Mouse (Mus musculus) C2C12 (cell line): ENCODE results near the gene Dennd5b.

Experiments used
- CEBPB ChIP-seq: IDR thresholded peaks from one replicate; pipeline ENCODE4 v1.6.1; 2011; ENCODE audit warnings: low read depth, mild to moderate bottlenecking, control low read depth, moderate library complexity
- CTCF ChIP-seq: IDR thresholded peaks from one replicate; pipeline ENCODE4 v1.5.1; 2011; ENCODE audit not compliant: control insufficient read depth, insufficient read depth, insufficient read length
- FOSL1 ChIP-seq: IDR thresholded peaks from one replicate; pipeline ENCODE4 v1.8.0; 2011; ENCODE audit warnings: mild to moderate bottlenecking, low read length; ENCODE audit not compliant: poor library complexity, insufficient read depth, severe bottlenecking
- MAX ChIP-seq: IDR thresholded peaks from one replicate; pipeline ENCODE4 v1.6.1; 2011; ENCODE audit warnings: mild to moderate bottlenecking, control low read depth
- MYOD1 ChIP-seq: IDR thresholded peaks from one replicate; pipeline ENCODE4 v1.6.1; 2011; ENCODE audit warnings: low read depth; ENCODE audit not compliant: control insufficient read depth, insufficient read length
- MYOG ChIP-seq: IDR thresholded peaks from one replicate; pipeline ENCODE4 v1.6.1; 2011; ENCODE audit not compliant: control insufficient read depth, insufficient read length; ENCODE audit errors: extremely low read depth
- USF1 ChIP-seq: IDR thresholded peaks from one replicate; pipeline ENCODE4 v1.6.1; 2011; ENCODE audit warnings: low read depth, mild to moderate bottlenecking, control low read depth, moderate library complexity

DNA sequence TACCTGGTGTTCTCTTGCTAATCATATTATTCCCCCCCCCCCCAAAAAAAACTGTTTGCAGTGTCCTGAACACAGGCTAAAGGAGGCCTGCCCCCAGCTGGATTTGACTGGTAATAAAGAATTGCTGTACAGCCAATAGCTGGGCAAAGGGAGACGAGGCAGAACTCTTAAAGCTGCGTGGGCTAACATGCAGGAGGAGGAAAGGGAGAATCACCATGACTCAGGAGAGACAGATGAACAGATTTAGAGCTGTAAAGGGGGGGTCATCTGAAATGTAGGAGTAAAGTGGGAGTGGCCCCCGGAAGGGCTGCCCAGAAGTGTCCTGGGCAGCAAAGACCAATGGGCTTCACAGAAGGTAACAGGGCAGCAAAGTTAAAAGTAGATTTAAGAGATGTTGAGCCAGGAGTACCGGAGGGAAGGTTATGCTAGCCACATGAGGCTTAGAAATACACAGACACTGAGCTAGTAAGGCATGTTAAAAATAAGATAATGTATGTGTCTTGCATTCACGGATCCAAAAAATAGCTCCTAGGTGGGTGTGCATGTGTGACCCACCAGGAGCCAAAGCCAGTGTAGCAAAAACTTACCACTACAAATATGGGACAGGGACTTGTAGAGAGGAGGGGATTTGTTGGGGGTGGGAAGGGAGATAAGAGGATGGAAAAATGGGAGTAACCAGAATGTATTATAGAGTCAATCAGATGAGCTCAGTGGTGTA, 40.7 kb downstream of the Dennd5b start:
- TF ChIP-seq CTCF (no peak), MAX (no peak), FOSL1 (no peak), USF1 (no peak), MYOD1 (no peak), CEBPB (no peak), MYOG (no peak)
